Mouse (Mus musculus) forebrain, embryonic 12.5 days (tissue): ENCODE measurements at regions not wholly inside any gene's neighbourhood (a gene's known extent, or its start where the extent isn't known, plus 50 kb on each side); places are given as distances from the start of the nearest gene placed in this dataset.
A peak's percentile ranks its signal among the peaks of the same experiment; 100 is the strongest.

Source experiments
- ATAC-seq: fragments of 200-750 bp; cut with Nextera tagmentation; 2 replicates; pipeline ENCODE4 v1.8.0; 2017; ENCODE audit warnings: moderate TSS enrichment; ENCODE audit not compliant: low FRiP score
- H3K27ac ChIP-seq: fragments of 300-500 bp; sonication (generic); 2 replicates; pipeline ENCODE4 v1.5.1; 2016; ENCODE audit warnings: mild to moderate bottlenecking
- H3K27me3 ChIP-seq: fragments of 300-500 bp; sonication (generic); 2 replicates; pipeline ENCODE4 v1.6.1; 2016; ENCODE audit warnings: mild to moderate bottlenecking
- H3K36me3 ChIP-seq: fragments of 300-500 bp; sonication (generic); replicated peaks from 2 replicates; pipeline ENCODE4 v1.6.1; 2016; ENCODE audit warnings: mild to moderate bottlenecking
- H3K4me1 ChIP-seq: fragments of 300-500 bp; sonication (generic); 2 replicates; pipeline ENCODE4 v1.6.1; 2016
- H3K4me2 ChIP-seq: fragments of 300-500 bp; sonication (generic); 2 replicates; pipeline ENCODE4 v1.6.1; 2016; ENCODE audit warnings: mild to moderate bottlenecking, moderate library complexity
- H3K4me3 ChIP-seq: fragments of 300-500 bp; sonication (generic); replicated peaks from 2 replicates; pipeline ENCODE4 v1.5.1; 2016; ENCODE audit warnings: mild to moderate bottlenecking
- H3K9ac ChIP-seq: fragments of 300-500 bp; sonication (generic); 2 replicates; pipeline ENCODE4 v1.6.1; 2016; ENCODE audit warnings: mild to moderate bottlenecking
- H3K9me3 ChIP-seq: fragments of 300-500 bp; sonication (generic); 2 replicates; pipeline ENCODE4 v1.6.1; 2016
- WGBS: fragments of 180-500 bp; shearing (Covaris S2); methylation state at CpG from one replicate; pipeline ENCODE4 v1.1.7; 2016; 5-methylcytosine and 5-hydroxymethylcytosine counted together

- H3K4me3 ChIP-seq: no peak overlapping the region
- no peaks in the 10 kb centered on the region for H3K27me3 ChIP-seq
- H3K9ac ChIP-seq: no peak overlapping the region
- 81% methylated on average over 5 of the region's 5 CpGs for WGBS
- H3K36me3 ChIP-seq: no peaks in the 10 kb centered on the region
- no peak overlapping the region for H3K27ac ChIP-seq
- H3K4me1 ChIP-seq: no peaks in the 10 kb centered on the region
- H3K9me3 ChIP-seq: no peaks in the 10 kb centered on the region
- ATAC-seq: no peak
- H3K4me2 ChIP-seq: no peak overlapping the region
Observed at GRCm38 (mm10) chr10:66885575-66885974, 210.3 kb upstream of the Jmjd1c start.

- H3K9ac ChIP-seq: no peak overlapping the region
- no peaks in the 10 kb centered on the region for H3K27me3 ChIP-seq
- no peak for ATAC-seq
- H3K9me3 ChIP-seq: no peaks in the 10 kb centered on the region
- no peaks in the 10 kb centered on the region for H3K36me3 ChIP-seq
- H3K4me1 ChIP-seq: no peaks in the 10 kb centered on the region
- no peak overlapping the region for H3K4me2 ChIP-seq
- no peak overlapping the region for H3K4me3 ChIP-seq
- WGBS: 86% methylated on average over 12 of the region's 12 CpGs
- no peak overlapping the region for H3K27ac ChIP-seq
Observed at GRCm38 (mm10) chr10:66889786-66890555, 206.0 kb upstream of the Jmjd1c start.

- no peak overlapping the region for H3K4me3 ChIP-seq
- no peak for ATAC-seq
- no peaks in the 10 kb centered on the region for H3K27me3 ChIP-seq
- H3K36me3 ChIP-seq: no peaks in the 10 kb centered on the region
- no peak overlapping the region for H3K27ac ChIP-seq
- 93% methylated on average over 1 of the region's 1 CpGs for WGBS
- H3K9me3 ChIP-seq: no peaks in the 10 kb centered on the region
- peaks cover under 1% of the 10 kb centered on the region; the same call in 1 of the 2 replicates for H3K4me1 ChIP-seq
- H3K9ac ChIP-seq: no peak overlapping the region
- no peak overlapping the region for H3K4me2 ChIP-seq
Observed at GRCm38 (mm10) chr10:66891811-66892210, 204.1 kb upstream of the Jmjd1c start.

GRCm38 (mm10) chr10:66893836-66894235, 202.1 kb upstream of the Jmjd1c start:
- Histone ChIP-seq H3K9ac (no peak overlapping the region), H3K9me3 (no peaks in the 10 kb centered on the region), H3K27ac (no peak overlapping the region), H3K4me2 (no peak overlapping the region), H3K36me3 (no peaks in the 10 kb centered on the region), H3K4me3 (no peak overlapping the region), H3K4me1 (peaks cover 18% of the 10 kb centered on the region), H3K27me3 (no peaks in the 10 kb centered on the region)
- WGBS: 89% methylated on average over 14 of the region's 14 CpGs
- no peak for ATAC-seq

- Histone ChIP-seq H3K4me1 (peaks cover 26% of the 10 kb centered on the region), H3K27me3 (peaks cover 3% of the 10 kb centered on the region; the same call in 1 of the 2 replicates), H3K36me3 (no peaks in the 10 kb centered on the region), H3K4me3 (no peak overlapping the region), H3K9me3 (no peaks in the 10 kb centered on the region), H3K4me2 (no peak overlapping the region), H3K9ac (no peak overlapping the region), H3K27ac (no peak overlapping the region)
- WGBS: 26% methylated on average over 11 of the region's 11 CpGs
- no peak for ATAC-seq
Observed at GRCm38 (mm10) chr10:66896698-66897622, 199.0 kb upstream of the Jmjd1c start.

- ATAC-seq: no peak
- no peak overlapping the region for H3K4me2 ChIP-seq
- H3K9me3 ChIP-seq: no peaks in the 10 kb centered on the region
- no peak overlapping the region for H3K9ac ChIP-seq
- 89% methylated on average over 5 of the region's 5 CpGs for WGBS
- H3K27me3 ChIP-seq: peaks cover 3% of the 10 kb centered on the region; the same call in 1 of the 2 replicates
- H3K4me3 ChIP-seq: no peak overlapping the region
- no peak overlapping the region for H3K27ac ChIP-seq
- H3K4me1 ChIP-seq: peaks cover 27% of the 10 kb centered on the region
- H3K36me3 ChIP-seq: no peaks in the 10 kb centered on the region
Observed at GRCm38 (mm10) chr10:66899724-66900123, 196.2 kb upstream of the Jmjd1c start.

- Histone ChIP-seq H3K4me1 (peaks cover 27% of the 10 kb centered on the region), H3K9me3 (no peaks in the 10 kb centered on the region), H3K4me3 (no peak overlapping the region), H3K27ac (no peak overlapping the region), H3K9ac (no peak overlapping the region), H3K4me2 (no peak overlapping the region), H3K27me3 (peaks cover 3% of the 10 kb centered on the region; the same call in 1 of the 2 replicates), H3K36me3 (no peaks in the 10 kb centered on the region)
- WGBS: 74% methylated on average over 10 of the region's 10 CpGs
- ATAC-seq: no peak
Observed at GRCm38 (mm10) chr10:66900781-66901180, 195.1 kb upstream of the Jmjd1c start.

- peak; percentile 37 for ATAC-seq
- no peaks in the 10 kb centered on the region for H3K9me3 ChIP-seq
- H3K27ac ChIP-seq: no peak overlapping the region
- H3K36me3 ChIP-seq: no peaks in the 10 kb centered on the region
- 2% methylated on average over 9 of the region's 9 CpGs for WGBS
- peaks cover 3% of the 10 kb centered on the region; the same call in 1 of the 2 replicates for H3K27me3 ChIP-seq
- peaks cover 26% of the 10 kb centered on the region for H3K4me1 ChIP-seq
- H3K4me3 ChIP-seq: peak overlapping the region; percentile 16
- peak overlapping the region; percentile 50 for H3K4me2 ChIP-seq
- peak overlapping the region; percentile 40; the same call in 1 of the 2 replicates for H3K9ac ChIP-seq
Observed at GRCm38 (mm10) chr10:66901873-66902272, 194.1 kb upstream of the Jmjd1c start.

GRCm38 (mm10) chr10:66904552-66905367, 191.2 kb upstream of the Jmjd1c start:
- Histone ChIP-seq H3K36me3 (no peaks in the 10 kb centered on the region), H3K9me3 (no peaks in the 10 kb centered on the region), H3K4me3 (no peak overlapping the region), H3K27me3 (peaks cover 8% of the 10 kb centered on the region; the same call in 1 of the 2 replicates), H3K27ac (no peak overlapping the region), H3K4me2 (no peak overlapping the region), H3K4me1 (peaks cover 11% of the 10 kb centered on the region), H3K9ac (no peak overlapping the region)
- 84% methylated on average over 10 of the region's 10 CpGs for WGBS
- ATAC-seq: no peak

GRCm38 (mm10) chr10:66907842-66908241, 188.1 kb upstream of the Jmjd1c start:
- H3K4me2 ChIP-seq: no peak overlapping the region
- no peak overlapping the region for H3K9ac ChIP-seq
- WGBS: 81% methylated on average over 4 of the region's 4 CpGs
- peaks cover 5% of the 10 kb centered on the region; the same call in 1 of the 2 replicates for H3K27me3 ChIP-seq
- H3K36me3 ChIP-seq: no peaks in the 10 kb centered on the region
- H3K4me3 ChIP-seq: no peak overlapping the region
- no peaks in the 10 kb centered on the region for H3K9me3 ChIP-seq
- no peak for ATAC-seq
- peaks cover 10% of the 10 kb centered on the region; the same call in 1 of the 2 replicates for H3K4me1 ChIP-seq
- H3K27ac ChIP-seq: no peak overlapping the region

GRCm38 (mm10) chr10:66909204-66909889, 186.6 kb upstream of the Jmjd1c start:
- WGBS: 17% methylated on average over 12 of the region's 12 CpGs
- Histone ChIP-seq H3K4me3 (no peak overlapping the region), H3K9ac (no peak overlapping the region), H3K27ac (no peak overlapping the region), H3K27me3 (peaks cover 5% of the 10 kb centered on the region; the same call in 1 of the 2 replicates), H3K4me2 (no peak overlapping the region), H3K36me3 (no peaks in the 10 kb centered on the region), H3K4me1 (peaks cover 25% of the 10 kb centered on the region), H3K9me3 (no peaks in the 10 kb centered on the region)
- ATAC-seq: peak; percentile 43
